Mouse (Mus musculus) cerebellum, postnatal 4 days (tissue): Measurements from ENCODE around the gene Cplx3.

ENCODE experiments used
- DNase-seq, 2 experiments: peaks; one replicate each; pipeline ENCODE4 v3.0.0; 2022; ENCODE audit warnings: low spot score in 2 of 2, mixed read lengths in 1 of 2

The Cplx3 gene

DNA sequence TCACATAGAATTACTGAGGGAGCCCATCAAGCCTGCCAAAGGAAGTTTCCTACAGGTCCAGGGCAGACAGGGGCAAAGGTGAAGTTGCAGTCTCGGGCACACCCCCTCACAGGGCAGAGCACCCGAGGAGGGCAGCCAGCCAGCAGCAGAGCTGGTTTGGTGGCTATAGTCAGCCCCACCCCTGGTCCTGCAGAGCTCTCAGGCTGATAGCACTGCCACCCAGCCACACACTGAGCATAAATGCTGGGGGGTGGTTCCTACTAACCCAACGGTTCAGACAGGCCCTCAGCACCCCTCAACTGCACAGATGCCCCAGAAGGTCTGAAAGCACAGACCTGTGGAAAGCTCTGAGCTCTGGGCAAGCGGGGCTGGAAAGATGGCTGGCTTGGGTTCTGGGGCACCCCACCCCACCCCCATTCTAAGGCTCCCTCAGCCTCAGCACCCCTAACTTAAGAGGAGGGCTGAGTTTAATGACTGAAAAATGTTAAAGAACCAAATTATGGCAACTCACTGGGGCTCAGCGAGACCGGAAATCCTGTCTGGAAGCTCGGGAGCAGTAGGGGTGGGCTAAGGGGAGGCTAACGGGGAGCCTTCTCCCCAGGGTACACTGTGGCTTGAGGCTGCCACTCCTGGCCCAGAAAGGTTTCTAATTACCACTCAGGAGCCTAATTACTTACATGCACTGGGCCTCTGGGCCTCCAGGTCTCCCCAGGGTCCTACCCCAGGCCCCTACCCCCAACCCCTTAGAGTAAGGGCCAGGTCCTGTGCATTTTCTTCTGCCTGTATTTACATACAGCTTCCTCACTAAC lies 32.8 kb upstream of the Cplx3 start:
- DNase-seq, result no peak

DNA sequence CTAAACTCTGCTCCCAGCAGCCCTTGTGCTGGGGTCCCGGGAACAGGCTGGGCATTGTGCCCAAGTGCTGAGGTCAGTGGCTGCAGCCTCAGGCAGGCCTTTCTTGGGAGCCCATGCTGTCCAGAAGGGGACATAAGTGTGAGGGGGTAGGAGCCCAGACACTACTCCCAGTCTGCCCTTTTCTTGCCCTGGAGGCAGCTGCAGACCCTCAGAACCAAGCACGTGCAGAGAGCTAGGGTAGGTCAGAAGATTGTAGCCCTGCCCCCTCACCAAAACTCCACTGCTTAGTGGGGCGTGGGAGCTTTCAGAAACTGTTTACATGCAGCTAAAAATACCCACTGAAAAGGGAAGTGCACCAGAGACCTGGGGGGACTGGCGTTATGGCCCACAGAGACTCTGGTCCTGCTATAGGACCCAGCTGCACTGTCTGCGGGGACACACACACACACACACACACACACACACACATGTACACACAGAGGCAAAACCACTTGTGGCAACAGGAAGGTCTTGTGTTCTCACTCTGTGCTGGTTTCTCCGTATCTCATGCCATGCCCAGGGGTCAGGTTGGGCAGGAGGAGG lies 31.8 kb upstream of the Cplx3 start:
- DNase-seq, result peak in 1 of 2 experiments; percentile 46

DNA sequence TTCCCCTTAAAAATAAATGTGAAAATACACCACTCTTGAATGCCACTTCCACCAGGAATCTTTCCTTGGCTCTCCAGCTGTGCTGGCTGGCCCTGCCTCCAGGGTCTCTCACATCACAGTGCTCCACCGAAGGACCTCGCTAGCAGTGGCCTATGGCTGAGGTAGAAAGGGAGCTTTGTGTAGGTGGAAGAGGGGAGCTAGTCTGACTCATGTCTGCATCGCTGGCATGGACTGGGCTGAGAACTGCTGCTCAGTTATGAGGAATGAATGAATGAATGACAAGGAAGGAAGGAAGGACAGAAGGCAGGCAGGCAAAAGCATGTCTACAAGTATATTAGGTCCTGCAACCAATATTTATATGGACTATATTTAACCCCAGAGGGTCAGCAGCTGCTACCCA lies 31.2 kb upstream of the Cplx3 start:
- DNase-seq, result no peak

GRCm38 (mm10) chr9:57633481-57634024 lies 27.5 kb upstream of the Cplx3 start:
- DNase-seq, result no peak

- peak; percentile 74 to 80 for DNase-seq
These were observed 23.2 kb upstream of the Cplx3 start for GRCm38 (mm10) chr9:57629118-57629874.

DNA sequence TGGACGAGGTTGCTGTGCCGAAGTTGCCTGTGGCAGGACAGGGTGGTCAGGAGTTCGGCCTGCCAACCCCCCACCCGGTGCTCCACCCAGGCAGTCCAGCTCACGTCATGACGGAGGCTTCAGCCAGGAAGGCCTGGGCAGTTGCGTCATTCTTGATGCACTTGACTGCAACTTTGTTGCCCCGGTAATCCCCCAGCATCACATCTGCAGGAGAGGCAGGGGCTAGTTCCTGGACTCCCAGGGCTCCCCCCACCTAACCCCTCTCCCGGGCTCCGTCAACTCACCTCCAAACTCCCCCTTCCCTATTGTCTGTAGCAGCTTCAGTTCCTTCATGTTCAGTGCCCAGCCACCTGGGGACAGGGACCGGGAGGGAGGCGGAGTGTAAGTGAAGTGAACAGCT lies 22.6 kb upstream of the Cplx3 start:
- DNase-seq, result no peak

- DNase-seq, result no peak
These were observed 21.8 kb upstream of the Cplx3 start for GRCm38 (mm10) chr9:57627892-57628291.

DNA sequence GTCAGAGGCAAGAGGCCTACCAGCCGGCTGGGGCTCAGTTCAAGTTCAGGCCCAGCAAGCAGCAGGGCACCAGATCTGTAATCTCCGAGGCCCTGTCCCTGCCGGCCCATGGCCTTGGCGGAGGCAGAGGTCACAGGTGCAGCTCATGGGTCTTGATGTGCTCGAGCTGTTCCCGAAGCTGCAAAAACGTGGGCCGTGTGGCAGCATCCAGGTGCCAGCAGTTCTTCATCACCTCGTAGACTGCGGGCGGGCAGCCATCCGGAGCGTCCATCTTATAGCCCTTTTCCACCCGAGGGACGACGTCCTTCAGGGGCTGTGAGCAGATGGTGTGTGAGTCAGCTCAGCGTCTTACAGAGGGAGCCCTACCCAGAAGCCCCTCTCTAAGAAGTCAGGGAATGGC lies 21.1 kb upstream of the Cplx3 start:
- DNase-seq, result no peak

DNA sequence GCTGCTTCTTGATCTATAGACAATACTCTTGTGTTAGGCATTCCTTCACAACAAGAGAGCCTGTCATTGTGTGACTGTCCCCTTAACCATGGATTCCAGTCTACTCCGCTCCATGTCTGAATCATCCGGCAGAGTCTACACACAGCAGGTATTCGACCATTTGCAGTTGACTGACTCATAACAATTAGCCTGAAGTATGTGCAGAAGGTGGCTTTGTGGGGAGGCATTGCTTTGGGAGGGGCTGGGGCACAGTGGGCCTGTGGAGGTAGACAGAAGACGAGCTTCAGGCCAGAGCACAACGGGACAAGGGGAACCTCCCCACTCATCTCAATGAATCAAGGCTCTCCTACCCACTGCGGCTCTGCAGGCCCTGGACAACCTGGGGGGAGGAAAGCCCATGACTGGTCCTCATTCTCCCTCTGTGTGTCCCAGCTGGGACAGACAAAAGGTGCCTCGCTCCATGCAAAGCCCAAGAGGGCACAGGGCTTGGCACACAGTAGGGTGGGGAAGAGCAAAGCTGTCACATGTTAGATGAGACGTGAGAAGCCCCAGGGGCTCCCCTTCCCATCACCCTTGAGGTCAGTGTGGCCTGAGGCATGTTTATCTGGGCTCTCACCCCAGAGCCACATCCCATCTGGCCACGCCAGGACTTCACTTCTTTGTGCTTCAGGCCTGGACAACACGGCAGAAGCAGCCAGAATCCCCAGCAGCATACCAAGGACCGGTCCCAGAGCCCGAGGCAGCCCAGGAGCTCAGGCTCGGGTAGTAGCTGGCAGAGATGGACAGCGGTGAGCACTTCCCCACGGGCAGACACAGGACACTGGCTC lies 19.8 kb upstream of the Cplx3 start:
- DNase-seq, result no peak

DNA sequence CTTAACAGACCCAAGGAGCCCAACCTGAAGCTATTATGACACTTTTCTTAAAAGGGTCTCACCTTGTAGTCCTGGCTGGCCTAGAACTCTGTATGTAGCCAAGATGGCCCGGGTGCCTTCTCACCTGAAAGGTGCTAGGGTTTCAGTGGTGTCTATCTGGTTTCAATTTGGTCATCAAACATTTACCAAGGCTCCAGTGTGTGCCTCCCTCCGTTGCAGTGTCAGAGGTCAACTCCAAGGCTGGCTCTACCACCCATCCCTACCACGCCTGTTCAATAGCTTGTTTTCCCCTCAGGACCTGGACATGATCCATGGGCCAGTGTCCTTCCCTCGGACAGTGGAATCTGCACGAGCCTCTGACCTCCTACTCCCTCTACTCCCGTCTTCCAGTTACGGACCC lies 18.2 kb upstream of the Cplx3 start:
- no peak for DNase-seq

- no peak for DNase-seq
These were observed 14.6 kb upstream of the Cplx3 start, which contains the start of gene Lman1l for GRCm38 (mm10) chr9:57620674-57621073. Gene Lman1l (minus strand): TSS chr9:57620774.

- DNase-seq, result no peak
These were observed 12.8 kb upstream of the Cplx3 start for GRCm38 (mm10) chr9:57618854-57619253.

GRCm38 (mm10) chr9:57617556-57618169 lies 11.6 kb upstream of the Cplx3 start:
- DNase-seq, result no peak

GRCm38 (mm10) chr9:57614786-57615185 lies 8.7 kb upstream of the Cplx3 start:
- DNase-seq, result no peak

GRCm38 (mm10) chr9:57613975-57614374 lies 7.9 kb upstream of the Cplx3 start:
- no peak for DNase-seq

DNA sequence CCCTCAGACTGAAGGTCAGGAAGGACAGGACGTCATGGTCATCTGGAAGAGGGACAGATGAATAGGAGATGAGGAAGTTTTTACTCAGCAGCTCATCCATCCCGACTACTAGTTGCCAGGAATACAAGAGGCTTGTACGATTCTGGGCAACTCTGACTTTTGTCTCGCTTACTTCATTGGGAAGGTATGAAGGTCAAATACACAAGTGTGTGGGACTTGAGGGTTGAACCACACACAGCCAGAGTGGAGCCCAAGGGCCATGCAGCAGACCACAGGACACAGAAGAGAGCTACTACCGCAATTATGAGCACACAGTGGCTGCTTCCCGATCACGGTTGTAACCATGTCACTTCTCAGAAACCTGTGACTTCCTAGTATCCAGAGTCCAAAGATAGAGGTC lies 6.5 kb upstream of the Cplx3 start:
- no peak for DNase-seq

DNA sequence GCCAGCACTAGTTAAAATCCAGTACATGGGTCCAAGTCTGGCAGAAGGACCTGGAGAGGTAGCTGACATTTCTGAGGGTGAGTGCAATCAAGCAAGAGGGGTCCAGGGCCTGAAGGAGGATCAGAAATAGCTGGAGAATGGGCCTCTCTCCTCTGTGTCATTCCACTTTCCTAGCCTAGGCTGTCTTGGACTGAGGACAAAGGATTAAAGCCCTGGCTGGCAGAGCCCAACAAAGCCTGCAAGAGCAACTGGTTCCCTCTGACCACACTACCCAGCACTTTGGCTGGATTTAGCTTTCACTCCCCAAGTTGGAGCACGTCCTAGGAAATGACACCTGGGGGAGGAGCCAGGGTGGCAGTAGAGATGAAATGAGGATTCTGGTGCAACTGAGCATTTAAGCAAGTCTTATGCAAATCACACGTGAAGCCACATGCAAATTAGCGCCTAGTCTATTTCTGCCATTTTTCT lies 4.3 kb upstream of the Cplx3 start:
- DNase-seq, result no peak

- no peak for DNase-seq
These were observed 3.7 kb upstream of the Cplx3 start for GRCm38 (mm10) chr9:57609803-57610202.

DNA sequence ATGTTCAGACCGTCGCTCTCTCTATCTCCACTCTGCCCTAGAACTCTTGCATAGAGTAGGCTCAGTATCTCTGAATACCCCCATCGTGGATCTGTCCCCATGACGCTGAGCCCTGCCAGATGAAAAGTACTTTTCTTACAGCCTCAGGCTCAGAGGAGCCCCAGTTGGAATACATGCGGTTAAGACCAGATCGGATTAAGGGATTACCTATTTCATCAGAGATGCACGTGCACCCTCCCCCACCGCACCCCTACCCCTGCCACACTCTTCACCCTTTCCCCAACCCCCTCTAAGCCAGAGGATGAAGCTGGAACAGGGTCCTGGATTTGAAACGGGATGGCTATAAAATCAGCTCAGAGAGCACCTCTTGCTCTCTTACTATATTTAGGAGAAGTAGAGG lies 578 bp downstream of the Cplx3 start:
- no peak for DNase-seq

GRCm38 (mm10) chr9:57604875-57605274 lies 1.2 kb downstream of the Cplx3 start:
- DNase-seq, result no peak

DNA sequence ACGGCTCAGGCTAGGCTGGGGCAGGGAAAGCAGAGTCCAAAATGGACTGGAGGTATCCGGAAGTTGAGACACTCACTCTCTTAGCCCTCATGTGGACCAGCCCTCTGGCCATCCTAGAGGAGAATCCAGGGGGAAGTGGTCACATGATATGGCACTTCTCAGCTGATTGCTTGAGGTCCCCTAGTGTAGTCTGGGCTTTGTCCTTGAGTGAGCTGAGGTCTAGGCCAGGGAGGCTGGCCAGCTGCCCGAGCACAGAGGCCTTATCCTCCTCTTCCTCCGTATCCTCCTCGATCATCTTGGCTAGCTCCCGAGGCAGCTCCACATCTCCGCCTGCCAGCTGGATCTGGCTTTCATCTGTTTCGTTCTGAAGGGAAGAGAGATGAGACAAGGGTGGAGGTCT lies 4.0 kb downstream of the Cplx3 start:
- no peak for DNase-seq
